Mouse (Mus musculus) embryonic fibroblast, embryonic 13.5 days (primary cell): Measurements from ENCODE around the gene Gatb.

Source experiments
- CTCF ChIP-seq: IDR thresholded peaks from 2 replicates; pipeline ENCODE4 v1.5.1; 2011; ENCODE audit warnings: mild to moderate bottlenecking, control low read depth, low read length, moderate library complexity, borderline replicate concordance; ENCODE audit not compliant: insufficient read depth
- POLR2A ChIP-seq: IDR thresholded peaks from 2 replicates; pipeline ENCODE4 v1.6.1; 2011; ENCODE audit warnings: low read depth, mild to moderate bottlenecking, control low read depth, low read length, moderate library complexity

DNA sequence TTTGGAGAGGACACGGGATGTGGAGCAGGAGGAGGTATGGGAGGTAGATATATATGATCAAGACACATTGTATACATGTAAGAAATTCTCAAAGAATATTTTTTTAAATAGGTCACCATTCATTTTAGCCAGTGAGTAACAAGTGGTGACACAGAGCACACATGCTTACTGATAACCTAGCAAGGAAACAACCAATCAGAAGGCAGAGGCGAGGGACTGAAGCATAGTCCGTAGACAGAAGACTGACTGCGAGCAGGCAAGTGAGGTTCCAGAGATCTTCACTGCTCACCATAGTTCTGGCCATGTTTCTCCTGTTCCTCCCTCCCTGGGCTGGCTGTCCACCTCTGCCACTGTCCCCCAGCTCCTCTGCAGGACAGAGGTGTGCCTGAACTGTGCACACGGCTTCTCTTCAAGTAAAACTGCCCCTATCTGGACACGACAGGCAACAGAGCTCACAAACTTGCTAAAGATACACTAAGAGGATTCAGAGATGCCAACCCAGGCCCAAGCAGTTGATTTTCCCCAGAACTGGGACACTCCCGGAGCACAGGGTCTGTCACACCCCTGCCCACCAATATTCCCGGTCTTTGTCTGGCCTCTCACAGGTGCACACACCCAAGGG lies 105.5 kb downstream of the Gatb start:
- TF ChIP-seq POLR2A, result no peak
- TF ChIP-seq CTCF, result no peak
